Mouse (Mus musculus) megakaryocyte-erythroid progenitor cell, adult 5-6 weeks (primary cell): ENCODE measurements around the gene Uqcc3. TPM values are rescaled to one million over a fixed set of nuclear protein-coding genes. Genes with fewer than 3 reads are reported as not detected.

Experiments
- ATAC-seq: replicated peaks from 2 replicates; pipeline ENCODE4 v1.8.0; 2016; ENCODE audit warnings: mild to moderate bottlenecking, inconsistent platforms; ENCODE audit not compliant: severe bottlenecking, poor library complexity, low FRiP score, low TSS enrichment
- total RNA-seq, 2 experiments: library from RNA; stranded (forward) in 1 of 2; stranded (reverse) in 1 of 2; fragments of 200-1000, 215-1000 nt in 1 of 2; fragments of >200 nt in 1 of 2; fragmentation: Nextera tagmentation in 1 of 2; gene quantifications; 2 replicates each; pipeline ENCODE4 v1.2.3; 2014 to 2017

Uqcc3 gene
- total RNA-seq (2014; fragmentation: Nextera tagmentation): 46.7 and 54.1 TPM in 2 replicates
- 73.3 and 94.5 TPM in 2 replicates for total RNA-seq (2017)

- peak; percentile 98 for ATAC-seq
Measured at GRCm38 (mm10) chr19:8880311-8881033, at the start of gene Uqcc3. Gene Uqcc3 (minus strand): TSS chr19:8880923.

GRCm38 (mm10) chr19:8930117-8930516 is 49.4 kb upstream of the Uqcc3 start:
- no peak for ATAC-seq

- peak; percentile 36 for ATAC-seq
Measured at GRCm38 (mm10) chr19:8929224-8930088, 48.7 kb upstream of the Uqcc3 start, which contains the start of the genes Rom1 and Eml3. Gene Rom1 (minus strand): TSS chr19:8929356. Gene Eml3 (plus strand): TSS chr19:8929552.

GRCm38 (mm10) chr19:8928689-8929223 is 48.0 kb upstream of the Uqcc3 start:
- peak; percentile 51 for ATAC-seq

- ATAC-seq: peak; percentile 68
Measured at GRCm38 (mm10) chr19:8927891-8928525, 47.3 kb upstream of the Uqcc3 start.

- ATAC-seq: no peak
Measured at GRCm38 (mm10) chr19:8926766-8927165, 46.0 kb upstream of the Uqcc3 start.

- no peak for ATAC-seq
Measured at GRCm38 (mm10) chr19:8921741-8922140, 41.0 kb upstream of the Uqcc3 start.

- ATAC-seq: 0 out of 2 replicates have a peak, but pooled peaks have one; percentile 29
Measured at GRCm38 (mm10) chr19:8920836-8921291, 40.1 kb upstream of the Uqcc3 start.

- peak; percentile 89 for ATAC-seq
Measured at GRCm38 (mm10) chr19:8920073-8920736, 39.5 kb upstream of the Uqcc3 start, which contains the start of gene B3gat3. Gene B3gat3 (plus strand): TSS chr19:8920374.

GRCm38 (mm10) chr19:8919684-8920072 is 39.0 kb upstream of the Uqcc3 start:
- no peak for ATAC-seq

- no peak for ATAC-seq
Measured at GRCm38 (mm10) chr19:8919000-8919399, 38.3 kb upstream of the Uqcc3 start.

GRCm38 (mm10) chr19:8914212-8914611 is 33.5 kb upstream of the Uqcc3 start:
- no peak for ATAC-seq

- ATAC-seq: no peak
Measured at GRCm38 (mm10) chr19:8911810-8912209, 31.1 kb upstream of the Uqcc3 start.

- ATAC-seq: no peak
Measured at GRCm38 (mm10) chr19:8908531-8908930, 27.8 kb upstream of the Uqcc3 start.

GRCm38 (mm10) chr19:8903412-8903811 is 22.7 kb upstream of the Uqcc3 start:
- ATAC-seq: no peak

GRCm38 (mm10) chr19:8899079-8899478 is 18.4 kb upstream of the Uqcc3 start:
- ATAC-seq: no peak

GRCm38 (mm10) chr19:8898576-8898975 is 17.9 kb upstream of the Uqcc3 start:
- no peak for ATAC-seq

GRCm38 (mm10) chr19:8897865-8898495 is 17.3 kb upstream of the Uqcc3 start, which contains the start of gene Ganab:
Gene Ganab (plus strand): TSS chr19:8898071.
- peak; percentile 97 for ATAC-seq
